Mouse (Mus musculus) right cerebral cortex, postnatal 25 days (tissue): ENCODE measurements around the gene Mertk.
A peak's percentile ranks its signal among the peaks of the same experiment; 100 is the strongest.
"Not testable (repeated sequence)": the region's sequence is repeated elsewhere in the genome, so short reads cannot be mapped to it uniquely, and the experiment has no call there.

Experiments used
- DNase-seq: peaks from one replicate; pipeline ENCODE4 v3.0.0; 2022

Mertk gene

DNA sequence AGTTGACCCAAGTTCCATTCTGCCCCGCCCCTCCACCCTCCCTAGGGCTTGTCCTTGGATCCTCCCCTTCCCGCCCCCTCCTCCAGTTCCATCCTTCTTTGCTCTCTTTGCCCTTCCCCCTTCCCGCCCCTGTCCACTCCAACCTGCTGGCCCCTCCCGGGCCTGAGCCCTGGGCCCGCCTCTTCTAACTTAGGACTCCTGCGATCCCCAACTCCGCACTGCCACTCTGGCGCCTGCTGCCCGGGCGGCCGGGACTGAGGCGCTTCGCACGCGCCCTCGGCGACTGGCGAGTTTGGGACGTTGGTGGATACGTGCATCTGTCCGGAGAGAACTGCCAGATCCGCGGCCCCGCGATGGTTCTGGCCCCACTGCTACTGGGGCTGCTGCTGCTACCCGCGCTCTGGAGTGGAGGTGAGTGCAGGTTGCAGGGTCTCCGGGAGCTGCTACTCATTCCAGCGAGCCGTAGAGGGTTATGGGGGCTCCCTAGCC, at the start of gene Mertk:
TSS of gene Mertk (plus strand) at position 264 of the 489 bp plus-strand sequence.
- DNase-seq, result peak; percentile 70

DNA sequence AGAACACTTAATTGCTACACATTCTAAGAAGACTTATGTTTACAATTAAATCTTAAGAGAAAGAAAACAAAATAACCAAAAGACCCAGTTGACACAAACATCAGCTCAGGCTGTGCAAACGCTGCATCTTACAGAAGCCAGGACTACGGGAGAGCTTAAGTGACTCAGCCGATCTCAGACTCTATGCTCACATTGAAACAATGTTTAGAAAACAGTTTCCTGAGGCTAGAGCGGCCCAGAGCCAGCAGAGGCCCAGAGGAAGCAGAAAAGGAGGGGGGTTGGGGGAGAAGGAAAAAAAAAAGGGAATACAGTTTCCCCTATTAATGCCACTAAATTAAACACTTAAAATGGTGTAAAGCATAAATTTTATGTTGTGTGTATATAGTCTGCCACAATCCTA, 18.1 kb upstream of the Mertk start:
- DNase-seq, result no peak

DNA sequence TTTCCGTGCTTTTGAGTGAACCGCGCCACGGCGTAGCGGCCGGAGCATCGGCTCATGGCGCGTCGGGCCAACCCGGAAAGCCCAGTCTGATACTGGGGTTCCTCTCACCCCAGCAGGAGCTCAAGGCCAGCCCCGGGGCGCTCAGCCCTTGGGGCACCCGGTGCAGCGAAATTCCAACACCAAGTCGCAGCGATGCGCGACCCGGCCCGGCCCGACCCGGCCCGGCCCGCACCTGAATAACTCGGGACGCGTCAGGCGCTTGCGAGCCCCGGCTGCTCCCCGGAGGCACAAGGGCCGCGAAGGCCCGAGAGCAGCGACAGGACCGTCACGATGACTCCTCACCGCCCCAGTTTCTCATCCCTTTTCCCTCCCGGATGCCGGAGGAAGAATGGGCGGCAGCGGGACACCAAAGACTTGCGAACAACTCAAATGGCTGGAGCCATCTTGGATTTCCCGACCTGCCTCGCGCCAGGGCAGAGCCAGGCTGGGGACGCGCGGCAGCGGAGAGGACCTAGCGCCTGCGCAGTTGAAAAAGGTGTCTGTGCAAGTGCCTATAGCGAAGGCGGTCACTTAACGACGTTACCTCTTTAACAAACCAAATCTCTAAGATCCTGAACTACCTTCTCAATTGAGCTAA, 11.7 kb upstream of the Mertk start, which contains the start of gene Anapc1:
TSS of gene Anapc1 (minus strand) at position 471 of the 637 bp plus-strand sequence.
- peak; percentile 89 for DNase-seq

DNA sequence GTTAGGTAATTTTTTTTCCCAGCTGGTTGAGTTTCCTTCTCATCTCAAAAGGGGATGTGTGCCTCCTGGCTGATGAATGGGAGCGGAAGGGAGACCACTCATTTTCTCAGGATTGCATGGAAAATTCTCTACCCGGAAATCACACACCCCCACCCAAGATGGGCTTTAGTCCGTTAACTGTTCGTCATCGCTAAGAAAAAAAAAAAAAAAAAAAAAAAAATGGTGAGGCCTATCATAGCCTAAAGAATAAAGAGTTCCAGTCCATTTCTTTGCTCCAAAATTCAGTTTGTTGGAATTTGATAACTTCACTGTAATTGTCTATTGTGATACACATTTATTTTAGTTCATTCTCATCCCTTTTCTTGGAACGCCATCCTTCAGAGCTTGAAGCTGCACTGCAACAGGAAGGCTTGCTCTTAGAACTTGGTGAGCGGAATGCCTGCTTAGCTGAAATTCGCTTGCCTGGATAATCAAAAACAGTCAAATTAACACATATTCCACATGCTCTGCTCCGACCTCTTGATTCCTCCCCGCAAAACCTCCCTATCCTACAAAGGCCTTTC, 11.1 kb upstream of the Mertk start:
- DNase-seq, result no peak

DNA sequence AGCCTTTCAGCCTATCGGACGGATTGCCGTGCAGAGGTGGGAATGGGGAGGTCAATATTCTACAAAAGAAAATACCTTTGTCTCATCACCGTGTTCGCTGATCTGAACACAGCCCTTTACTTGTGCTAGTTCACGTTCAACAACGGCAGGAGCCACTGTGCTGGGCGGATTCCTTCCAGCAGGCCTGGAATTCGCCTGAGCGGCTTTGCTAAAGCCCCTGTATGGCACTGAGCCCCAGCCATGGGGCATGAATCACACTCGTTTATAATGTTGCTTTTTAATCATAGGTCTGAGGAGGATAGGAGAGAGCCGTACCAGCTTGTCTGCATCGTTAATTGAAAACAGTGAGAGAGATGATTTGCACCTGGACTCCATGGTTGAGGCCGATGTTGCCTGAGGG, 6.4 kb upstream of the Mertk start:
- DNase-seq, result no peak

DNA sequence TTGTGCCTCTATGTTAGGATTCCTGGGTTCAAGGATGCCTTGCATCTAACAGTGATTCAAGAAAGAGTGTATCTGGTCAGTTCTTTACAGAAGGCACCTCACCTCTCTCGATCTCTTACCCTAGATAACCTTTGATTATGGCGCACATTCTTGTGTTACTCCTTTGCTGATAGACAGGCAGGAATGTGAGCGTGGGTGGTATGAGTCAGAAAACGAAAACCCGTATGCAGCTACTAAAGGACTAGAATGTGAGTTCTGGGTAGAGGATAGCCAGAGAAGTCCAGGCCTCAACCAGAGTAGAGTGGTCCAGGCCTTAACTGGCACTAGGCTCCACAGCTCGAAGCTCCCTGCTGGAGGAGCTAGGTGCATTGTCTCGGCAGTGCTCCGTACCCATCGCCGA, 6.0 kb upstream of the Mertk start:
- no peak for DNase-seq

DNA sequence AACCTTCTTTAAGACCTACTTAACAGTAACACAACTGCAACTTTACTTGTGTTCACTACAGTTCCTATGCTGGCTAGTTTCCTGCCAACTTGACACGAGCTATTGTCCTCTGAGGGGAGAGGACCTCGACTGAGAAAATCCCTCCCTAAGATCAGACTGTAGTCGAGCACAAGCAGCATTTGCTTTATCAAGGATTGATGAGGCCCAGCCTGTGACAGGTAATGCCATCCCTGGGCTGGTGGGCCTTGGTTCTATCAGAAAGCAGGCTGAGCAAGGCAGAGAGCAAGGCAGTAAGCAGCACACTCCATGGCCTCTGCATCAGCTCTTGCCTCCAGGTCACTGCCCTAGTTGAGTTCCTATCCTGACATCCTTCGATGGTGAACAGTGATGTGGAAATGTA, 5.5 kb upstream of the Mertk start:
- DNase-seq, result no peak

DNA sequence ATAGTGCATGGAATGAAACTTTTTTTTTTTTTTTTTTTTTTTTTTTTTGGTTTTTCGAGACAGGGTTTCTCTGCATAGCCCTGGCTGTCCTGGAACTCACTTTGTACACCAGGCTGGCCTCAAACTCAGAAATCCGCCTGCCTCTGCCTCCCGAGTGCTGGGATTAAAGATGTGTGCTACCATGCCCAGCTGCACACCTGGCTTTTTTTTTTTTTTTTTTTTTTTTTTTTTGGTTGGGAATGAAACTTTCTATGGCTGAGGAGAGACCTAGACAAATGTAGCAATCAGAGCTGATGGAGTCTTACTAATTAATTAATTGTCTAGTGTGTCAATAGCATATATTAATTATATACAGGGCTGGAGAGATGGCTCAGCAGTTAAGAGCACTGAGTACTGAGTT, 4.9 kb upstream of the Mertk start:
- not testable (repeated sequence) for DNase-seq

DNA sequence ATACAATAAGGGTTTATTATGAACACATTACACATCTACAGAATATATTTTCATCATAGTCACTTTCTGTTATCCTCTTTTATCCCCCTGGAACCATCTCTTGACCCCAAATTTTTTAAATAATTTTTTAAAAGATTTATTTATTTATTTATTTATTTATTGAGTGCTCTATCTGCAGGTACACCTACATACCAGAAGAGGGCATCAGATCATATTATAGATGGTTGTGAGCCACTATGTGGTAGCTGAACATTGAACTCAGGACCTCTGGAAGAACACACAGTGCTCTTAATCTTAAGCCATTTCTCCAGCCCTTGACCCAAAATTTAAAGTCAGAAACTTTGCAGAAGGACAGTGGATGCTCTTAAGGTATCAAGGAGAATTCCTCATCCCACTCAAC, 4.2 kb upstream of the Mertk start:
- no peak for DNase-seq

DNA sequence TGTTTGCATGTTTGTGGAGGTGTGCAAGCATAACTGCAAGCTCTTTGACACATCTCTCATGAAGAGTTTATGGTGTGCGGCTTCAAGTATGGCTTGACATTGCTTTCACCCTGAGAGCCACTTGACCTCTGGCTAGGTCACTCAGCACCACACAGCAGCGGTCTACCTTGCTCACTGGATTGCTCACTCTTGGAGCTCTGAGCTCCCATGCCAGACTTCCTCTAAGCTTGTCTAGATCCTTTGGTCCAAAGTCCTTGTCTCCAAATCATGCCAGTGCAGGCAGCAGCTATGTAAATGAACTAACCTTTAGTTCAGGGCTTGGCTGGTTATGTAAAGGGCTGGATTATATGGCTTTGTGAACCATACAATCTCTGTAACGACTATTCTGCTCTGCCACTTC, 2.3 kb upstream of the Mertk start:
- no peak for DNase-seq

DNA sequence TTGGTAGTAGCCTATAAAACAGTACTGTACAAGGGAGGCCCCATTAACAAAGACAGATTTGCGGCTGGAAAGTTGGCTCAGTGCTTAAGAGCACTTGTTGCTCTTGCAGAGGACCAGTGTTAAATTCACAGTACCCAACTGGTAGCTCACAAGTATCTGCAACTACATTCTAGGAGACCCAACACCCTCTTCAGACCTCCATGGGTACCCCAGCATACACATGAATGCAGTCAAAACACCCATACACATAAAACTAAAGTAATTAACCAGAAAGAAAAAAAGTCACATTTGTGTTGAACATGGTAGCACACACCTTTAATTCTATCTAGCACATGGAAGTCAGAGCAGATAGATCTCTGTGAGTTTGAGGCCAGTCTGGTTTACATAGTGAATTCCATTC, 1.7 kb upstream of the Mertk start:
- DNase-seq, result no peak

DNA sequence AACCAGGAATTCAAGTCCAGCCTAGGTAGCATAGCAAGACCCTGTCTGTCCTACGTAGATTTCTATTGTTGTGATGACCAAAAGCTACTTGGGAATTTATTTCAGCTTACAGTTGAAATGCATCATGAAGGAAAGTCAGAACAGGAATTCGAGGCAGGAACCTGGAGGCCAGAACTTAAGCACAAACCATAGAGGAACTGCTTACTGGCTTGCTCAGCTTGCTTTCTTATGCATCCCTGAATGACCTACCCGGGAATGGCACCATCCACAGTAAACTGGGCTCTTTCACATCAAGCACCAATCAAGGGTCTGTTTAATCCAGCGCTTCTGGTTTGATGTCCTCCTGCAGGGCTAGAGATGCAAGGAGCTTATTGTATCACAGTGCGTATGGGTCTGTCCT, 1.2 kb upstream of the Mertk start:
- DNase-seq, result no peak

DNA sequence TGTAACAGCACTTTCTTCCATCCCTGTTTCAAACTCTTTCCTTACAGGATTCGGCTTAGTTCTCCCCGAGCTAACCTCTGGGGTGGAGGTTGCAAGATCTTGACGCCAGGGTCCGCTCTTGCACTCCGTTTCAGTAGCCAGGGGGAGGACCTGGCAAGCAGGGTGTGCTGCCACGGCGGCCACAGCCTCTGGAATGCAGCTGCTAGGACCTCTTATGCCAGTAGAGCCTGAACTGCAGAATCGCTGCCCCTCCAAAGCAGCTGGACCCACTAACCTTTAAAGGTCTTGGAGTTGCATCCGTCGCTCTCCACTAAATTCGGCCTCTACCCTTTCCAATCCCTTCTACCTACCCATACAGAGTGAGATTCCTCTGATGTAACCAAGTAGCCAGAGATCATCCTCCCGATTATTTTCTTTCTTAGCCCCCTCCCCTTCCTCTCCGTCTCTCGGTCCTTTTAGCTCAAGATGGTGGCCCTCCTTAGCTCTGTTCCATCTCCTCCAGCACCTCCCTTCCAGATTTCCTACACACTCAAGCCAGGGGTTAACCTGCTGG, 540 bp upstream of the Mertk start:
- DNase-seq, result peak; percentile 67

DNA sequence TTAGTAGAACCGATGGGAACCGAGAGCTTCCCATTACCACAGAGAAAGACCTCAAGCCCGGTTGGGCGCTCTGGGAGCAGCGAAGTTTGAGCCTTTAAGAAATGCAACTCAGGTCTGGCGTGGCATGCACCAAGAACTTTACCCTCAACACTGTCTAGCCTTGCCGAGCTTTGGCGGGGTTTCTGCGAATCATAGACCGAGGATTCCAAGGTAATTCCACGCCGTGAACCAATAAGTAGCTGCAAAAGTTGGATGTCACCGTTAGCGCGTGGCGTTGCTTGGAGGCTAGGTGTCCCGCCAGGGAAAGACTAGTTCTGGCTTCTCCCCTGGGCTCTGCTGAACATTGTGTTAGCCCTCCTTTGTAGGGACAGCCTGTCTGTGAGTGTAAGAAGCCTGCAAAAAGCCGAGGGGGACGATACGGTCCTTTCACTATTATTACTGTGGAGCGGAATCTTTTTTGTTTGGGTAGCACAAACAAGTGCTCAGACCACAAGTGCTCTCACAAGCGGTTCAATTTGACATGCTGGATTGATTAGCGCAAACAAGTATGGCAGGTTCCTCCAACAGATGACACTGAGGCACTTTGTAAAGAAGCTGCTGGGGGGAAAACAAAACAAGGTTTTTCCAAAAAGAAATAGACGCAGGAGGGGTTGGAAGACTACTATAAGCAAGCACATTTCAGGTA, 587 bp downstream of the Mertk start:
- DNase-seq, result no peak

DNA sequence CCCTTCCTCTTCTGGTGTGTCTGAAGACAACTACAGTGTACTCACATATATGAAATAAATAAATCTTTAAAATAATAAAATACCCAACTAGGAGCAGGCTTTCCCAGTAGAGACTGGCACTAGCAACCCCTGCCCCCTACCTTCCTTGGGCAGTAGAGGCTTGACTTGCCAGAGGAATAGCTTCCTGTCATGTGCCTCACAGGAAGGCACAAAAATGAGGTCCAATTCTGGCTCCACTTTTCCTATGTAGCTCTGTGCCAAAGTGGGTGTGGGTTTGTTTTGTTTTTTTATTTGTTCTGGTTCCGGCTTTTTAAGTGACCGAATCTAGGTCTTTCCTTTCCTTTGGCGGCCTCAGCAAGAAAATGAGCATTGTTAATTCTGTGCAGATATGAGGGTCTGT, 5.7 kb downstream of the Mertk start:
- DNase-seq, result no peak

DNA sequence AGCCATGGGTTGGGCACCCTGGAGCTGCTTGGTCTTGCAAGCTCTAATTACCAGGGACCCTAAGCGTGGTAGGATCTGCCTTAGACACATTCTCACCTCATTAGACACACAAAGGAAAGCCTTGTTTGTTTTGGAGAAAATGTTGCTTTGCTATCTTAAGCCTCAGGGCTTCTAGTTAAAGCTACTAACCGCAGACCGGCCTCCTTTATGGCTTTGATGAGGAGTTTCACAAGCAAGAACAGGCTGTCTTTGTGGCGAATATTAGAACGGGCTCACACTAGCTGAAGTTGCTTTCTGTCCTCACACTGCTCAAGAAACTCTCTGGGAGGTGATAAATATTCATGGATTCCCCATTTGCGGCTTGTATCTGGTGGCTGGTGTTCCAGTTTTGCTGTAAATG, 10.5 kb downstream of the Mertk start:
- no peak for DNase-seq

DNA sequence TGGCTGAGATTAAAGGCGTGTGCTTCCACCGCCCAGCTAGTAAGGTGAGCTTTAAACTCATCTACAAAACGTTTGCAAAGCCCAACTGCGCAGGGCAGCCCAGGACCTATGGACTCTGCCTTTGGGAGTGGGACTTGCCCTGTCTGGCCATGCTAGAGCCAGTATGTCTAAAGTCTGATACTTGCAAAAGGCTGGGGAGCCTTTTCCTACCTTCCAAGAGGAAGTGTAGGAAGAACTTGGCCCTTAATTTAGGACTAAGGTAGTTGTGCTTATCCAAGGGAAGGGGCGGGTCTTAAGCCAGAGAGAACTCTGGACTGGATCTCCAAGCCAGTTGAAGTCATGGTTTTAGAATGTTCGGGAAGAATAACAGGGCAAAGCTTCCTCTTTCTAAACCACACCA, 11.9 kb downstream of the Mertk start:
- no peak for DNase-seq

DNA sequence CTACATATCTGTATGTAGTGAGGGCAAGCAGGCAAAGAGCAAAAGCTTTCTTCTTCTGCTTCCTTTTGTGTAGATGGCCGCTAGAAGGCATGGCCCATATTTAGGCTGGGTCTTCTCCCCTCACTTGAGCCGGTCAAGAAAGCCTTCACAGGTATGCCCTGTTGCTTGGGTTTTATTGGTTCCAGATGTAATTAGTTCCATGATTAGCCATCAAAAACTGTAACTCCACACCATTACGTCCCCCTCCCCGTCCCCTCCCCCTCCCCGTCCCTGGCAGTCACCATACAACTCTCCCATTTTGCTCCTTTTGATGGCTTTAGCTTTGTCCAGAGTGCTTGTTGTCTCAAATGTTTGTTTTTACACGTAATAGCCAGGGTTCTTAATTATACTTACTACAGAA, 14.2 kb downstream of the Mertk start:
- no peak for DNase-seq

DNA sequence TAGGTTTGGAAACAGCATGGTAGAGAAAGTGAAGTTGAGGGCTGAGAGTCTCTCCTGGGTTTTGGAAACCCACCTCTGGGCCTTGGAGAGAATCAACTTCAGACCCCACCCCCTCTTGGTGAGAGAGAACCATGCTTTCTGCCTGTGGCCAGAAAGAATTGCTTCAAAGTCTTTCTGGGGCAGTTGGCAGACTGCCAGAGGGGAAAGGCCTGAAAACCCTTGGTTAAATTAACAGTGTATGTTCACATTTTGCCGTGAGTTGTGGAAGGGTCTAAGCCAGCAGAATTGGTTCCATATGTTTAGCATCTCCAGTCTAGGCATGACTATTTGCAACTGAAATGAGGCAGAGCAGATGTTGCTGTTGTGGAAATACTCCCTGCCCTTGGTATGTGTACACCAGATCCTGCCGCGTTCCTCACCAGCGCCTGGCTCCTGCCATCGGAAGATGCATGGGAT, 14.8 kb downstream of the Mertk start:
- DNase-seq, result no peak

DNA sequence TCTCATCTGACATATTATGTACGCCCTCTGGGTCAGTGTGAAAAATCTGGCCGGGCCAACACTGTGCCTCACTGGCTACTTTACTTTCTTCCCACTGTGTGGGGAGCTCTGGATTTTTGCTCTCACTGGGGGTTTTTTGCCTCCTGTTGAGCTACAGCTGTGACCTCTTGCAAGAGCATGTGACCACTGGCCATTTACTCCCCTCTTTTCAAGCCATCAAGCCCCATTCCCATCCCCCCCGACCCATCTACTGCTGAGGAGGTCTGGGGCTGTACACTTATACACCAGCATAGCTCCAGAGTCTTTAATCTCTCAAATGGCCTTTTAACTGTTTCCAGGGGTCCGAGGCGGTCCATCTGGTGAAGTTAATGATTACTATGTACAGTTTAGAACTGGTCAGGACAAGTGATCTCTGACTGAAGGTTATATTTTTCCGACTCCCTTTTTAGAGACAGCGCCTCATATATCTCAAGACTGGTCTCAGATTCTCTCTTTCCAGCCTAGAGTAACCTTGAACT, 16.0 kb downstream of the Mertk start:
- no peak for DNase-seq

DNA sequence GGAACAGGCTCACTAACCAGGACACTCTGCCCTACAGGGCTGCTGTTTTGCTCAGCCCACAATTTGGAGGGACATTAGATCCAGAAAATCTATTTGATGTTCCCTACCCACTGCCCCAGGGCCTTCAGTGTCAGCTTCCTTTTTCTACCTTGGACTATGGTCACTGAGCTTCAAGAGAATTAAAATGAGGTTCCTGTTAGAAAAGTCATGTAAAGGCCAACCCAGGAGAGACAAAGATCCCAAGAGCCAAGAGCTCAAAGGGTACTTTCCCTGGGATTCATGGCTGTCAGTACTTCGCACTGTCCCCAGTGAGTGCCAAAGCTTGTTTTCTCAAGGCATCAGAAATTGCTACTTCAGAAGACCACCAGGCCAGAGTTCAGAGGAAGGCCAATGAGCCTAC, 17.2 kb downstream of the Mertk start:
- DNase-seq, result no peak

DNA sequence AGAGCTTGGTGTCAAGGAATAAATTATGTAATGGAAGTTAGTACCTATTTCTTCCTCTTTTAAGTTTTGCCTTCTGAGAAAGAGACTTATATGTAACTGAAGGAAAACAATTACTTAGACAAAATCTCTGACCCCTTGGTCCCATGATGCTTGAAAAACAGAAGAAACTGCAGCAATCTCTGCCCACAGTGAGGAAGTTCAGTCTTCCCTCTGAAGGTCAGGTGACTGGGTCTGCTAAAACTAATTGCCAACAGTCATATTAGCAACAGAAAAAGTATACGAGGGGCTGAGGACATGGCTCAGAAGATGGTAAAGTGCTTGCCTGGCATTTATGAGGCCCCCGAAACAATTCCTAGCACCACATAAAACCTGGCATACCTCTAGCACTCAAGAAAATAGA, 20.6 kb downstream of the Mertk start:
- no peak for DNase-seq

DNA sequence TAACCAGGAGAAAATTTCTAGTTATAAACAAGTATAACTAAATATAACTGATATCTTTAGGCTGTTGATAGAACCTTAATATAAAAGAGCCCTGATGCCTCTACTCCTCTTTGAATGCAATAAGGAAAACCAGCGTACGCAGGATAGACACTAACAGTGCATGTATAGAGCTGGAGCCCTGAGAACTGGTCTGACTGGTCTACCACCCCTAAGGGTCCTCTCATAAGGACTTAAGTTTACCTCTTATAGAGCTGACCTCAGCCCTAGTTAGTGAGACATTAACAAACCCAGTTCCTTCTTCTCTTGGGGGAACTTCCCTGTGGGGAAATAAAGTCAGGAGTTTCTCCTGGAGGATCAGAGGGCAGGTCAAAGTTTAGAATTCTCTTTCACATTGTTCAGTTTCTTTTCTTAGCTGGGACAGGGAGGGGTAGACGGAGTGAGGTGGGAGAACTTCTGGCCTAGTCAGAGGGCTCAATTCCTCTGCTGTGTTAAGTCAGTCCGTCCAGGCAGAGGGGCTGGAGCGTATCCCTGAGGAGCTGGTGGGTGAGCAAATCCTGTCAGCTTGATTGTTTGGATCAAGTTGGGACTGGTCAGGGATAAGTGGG, 23.5 kb downstream of the Mertk start:
- no peak for DNase-seq
